Mouse (Mus musculus) mouse embryonic stem cell (cell line): ENCODE data around the gene Lhfp.

Experiments used
- in situ Hi-C, 2 experiments: fragments of 300-500 bp; cut with MboI; formaldehyde crosslinking; loops; 1 replicate in 1 of 2; 3 replicates in 1 of 2; pipeline ENCODE4 v1.14.3; 2019 to 2020; ENCODE audit warnings: low sequenced_read_pairs in 2 of 2, low pct_unique_long_range_greater_than_20kb in 1 of 2, mixed read lengths in 1 of 2; ENCODE audit not compliant: unreplicated experiment in 1 of 2

Lhfp gene

DNA sequence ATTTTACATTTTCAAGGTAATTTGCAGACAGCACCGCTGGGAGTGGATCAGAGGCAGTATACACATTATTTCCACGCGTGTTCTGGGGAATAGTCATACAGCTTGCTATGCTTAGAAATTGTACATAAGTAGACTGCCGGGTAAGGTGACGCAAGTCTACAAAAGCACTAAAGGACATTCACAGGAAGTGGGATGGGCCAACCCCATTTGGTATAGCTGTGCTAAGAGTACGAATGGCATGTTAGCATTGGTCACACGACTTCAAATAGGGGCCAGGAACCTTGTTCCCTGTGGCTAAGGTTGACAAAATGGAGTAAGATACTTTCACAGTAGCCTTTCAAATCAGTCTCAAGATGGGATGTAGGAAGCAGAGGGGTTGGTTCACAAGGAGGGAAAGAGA is 4.4 kb upstream of the Lhfp start:
- in situ Hi-C loops: loop anchor here (10.0 to 25.0 kb wide), 3 partner anchors 200 to 425 kb away; partner anchors contain the start of genes Nhlrc3 (in 1 of the 2) and Proser1 (in 1 of the 2)

DNA sequence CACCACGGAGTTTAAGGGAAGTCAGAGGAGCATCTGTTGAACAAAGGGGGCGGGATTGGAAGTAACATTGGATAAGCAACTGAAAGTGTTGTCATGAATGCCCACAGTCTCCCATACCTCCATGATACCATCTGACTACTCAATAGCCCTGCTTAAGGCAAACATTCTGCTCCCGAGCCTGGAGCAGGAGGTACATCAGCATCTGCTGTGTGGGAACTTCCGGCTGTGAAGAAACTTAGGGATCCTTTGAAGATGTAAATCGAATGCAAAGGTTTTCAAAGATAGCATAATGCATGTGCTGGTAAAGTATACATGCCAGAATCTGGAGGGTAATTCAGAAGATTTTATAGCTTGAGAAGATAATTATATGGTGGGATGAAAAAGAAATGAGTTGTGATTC is 2.4 kb upstream of the Lhfp start:
- in situ Hi-C loops: loop anchor here (10.0 to 25.0 kb wide), 3 partner anchors 198 to 423 kb away; partner anchors contain the start of genes Nhlrc3 (in 1 of the 2) and Proser1 (in 1 of the 2)

DNA sequence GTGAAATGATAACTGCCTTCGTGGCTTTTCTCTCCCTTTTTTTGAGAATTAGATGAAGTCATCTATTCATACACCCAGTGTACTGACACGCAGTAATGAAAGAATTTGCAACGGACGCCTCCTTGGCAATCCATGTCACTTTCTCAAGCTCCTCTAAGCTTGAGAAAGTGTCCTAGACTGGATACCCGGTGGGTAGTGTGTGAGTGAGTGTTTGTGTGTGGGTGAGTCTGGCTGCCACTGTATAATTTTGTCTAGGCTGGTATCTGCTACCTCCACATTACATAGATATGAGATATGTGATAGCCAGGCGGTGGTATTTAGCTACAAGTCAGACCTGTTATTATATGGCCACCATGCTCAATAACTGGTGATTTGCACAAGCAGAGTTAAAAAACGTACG is 1.6 kb upstream of the Lhfp start:
- in situ Hi-C loops: loop anchor here (10.0 to 25.0 kb wide), 3 partner anchors 198 to 423 kb away; partner anchors contain the start of genes Nhlrc3 (in 1 of the 2) and Proser1 (in 1 of the 2)

DNA sequence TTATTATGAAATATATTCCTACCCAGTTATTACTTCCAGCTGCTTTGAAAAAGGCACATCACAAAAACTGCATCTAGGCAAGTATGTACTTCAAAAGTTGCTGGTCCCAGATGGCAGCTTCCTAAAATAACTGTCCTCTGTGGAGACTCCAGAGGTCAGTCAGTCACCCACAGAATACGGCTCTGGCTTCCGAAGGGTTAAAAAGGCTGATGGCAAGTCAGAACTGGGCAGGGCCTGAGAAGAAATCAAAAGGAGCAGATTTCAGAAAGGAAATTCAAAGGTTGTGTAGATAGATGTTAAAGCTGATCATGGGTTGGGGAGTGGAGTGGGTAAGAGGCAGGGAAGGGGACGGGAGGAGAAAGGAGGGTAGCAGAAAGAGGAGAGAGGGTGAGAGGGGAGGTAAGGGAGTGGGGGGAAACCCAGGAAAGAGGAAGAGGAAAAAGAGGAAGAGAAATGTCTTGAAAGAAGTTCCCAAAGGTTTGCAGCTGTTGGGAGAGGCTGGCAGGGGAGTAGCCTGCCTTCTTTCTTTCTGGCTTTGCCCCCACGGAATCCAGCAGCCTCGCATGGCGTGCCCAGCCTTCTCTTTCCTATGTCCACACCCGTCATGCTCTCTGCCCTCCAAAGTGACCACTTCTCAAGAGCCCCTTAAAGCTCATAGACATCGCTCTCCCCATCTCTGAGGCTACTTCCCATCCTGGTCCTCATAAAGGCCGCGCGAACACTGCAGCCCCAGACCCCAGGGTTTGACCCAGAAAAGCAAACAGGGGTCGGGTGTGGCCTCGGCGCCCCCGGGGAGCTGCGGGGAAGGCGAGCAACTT is 526 bp upstream of the Lhfp start:
- in situ Hi-C loops: loop anchor here (25.0 kb wide), 2 partner anchors 196 to 421 kb away; partner anchors contain the start of genes Nhlrc3 (in 1 of the 2) and Proser1 (in 1 of the 2)

DNA sequence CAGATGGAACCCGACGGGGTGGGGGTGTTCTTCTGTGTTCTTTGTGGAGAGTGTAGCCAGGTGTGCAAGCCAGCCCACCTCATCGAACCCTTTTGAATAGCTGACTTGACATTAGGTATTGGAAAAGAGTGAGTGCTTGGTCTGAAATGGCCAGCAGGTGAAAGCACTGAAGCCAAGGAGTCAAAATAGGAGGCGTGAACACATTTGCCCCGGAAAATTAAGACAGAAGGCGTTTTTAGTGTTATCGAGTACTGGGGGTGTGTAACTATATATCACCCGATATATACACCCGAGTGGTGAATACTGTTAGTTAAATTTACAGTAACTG is 876 bp downstream of the Lhfp start:
- in situ Hi-C loops: loop anchor here (25.0 kb wide), 2 partner anchors 195 to 420 kb away; partner anchors contain the start of genes Nhlrc3 (in 1 of the 2) and Proser1 (in 1 of the 2)

DNA sequence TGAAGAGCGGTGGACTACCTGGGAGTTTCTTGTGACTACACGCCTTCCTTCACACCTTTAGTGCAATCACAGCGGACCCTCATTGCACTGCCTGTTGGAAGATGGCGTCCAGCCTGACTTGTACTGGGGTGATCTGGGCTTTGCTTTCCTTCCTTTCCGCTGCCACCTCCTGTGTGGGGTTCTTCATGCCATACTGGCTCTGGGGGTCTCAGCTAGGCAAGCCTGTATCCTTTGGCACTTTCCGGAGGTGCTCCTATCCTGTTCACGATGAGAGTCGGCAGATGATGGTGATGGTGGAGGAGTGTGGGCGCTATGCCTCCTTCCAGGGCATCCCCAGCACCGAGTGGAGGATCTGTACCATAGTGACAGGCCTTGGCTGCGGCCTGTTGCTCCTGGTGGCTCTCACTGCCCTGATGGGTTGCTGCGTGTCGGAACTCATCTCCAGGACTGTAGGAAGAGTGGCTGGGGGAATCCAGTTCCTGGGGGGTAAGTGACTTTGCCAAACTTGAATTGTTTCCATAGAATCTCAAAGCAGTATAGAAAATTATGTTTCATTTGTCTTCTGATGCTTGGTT is 2.0 kb downstream of the Lhfp start:
- in situ Hi-C loops: loop anchor here (25.0 kb wide), 2 partner anchors 194 to 419 kb away; partner anchors contain the start of genes Nhlrc3 (in 1 of the 2) and Proser1 (in 1 of the 2)

DNA sequence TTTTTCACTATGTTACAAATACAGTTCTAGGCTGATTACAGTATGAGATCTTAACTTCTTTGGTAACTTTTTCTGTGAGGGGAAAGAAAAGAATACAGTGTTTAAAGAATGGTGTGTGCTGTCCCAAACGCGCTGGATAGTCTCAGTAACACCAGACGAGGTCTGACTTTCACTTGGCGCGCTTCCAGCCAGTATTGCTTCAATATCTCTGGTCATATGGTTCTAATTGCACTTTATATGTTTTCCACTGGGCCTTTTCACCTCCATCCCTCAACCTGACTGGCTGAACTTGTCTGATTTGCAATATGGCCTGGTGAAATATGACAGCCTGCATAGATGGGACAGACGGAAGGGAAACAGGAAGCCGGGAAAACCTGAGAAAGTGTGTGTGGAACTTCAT is 2.9 kb downstream of the Lhfp start:
- in situ Hi-C loops: loop anchor here (25.0 kb wide), 2 partner anchors 193 to 418 kb away; partner anchors contain the start of genes Nhlrc3 (in 1 of the 2) and Proser1 (in 1 of the 2)

DNA sequence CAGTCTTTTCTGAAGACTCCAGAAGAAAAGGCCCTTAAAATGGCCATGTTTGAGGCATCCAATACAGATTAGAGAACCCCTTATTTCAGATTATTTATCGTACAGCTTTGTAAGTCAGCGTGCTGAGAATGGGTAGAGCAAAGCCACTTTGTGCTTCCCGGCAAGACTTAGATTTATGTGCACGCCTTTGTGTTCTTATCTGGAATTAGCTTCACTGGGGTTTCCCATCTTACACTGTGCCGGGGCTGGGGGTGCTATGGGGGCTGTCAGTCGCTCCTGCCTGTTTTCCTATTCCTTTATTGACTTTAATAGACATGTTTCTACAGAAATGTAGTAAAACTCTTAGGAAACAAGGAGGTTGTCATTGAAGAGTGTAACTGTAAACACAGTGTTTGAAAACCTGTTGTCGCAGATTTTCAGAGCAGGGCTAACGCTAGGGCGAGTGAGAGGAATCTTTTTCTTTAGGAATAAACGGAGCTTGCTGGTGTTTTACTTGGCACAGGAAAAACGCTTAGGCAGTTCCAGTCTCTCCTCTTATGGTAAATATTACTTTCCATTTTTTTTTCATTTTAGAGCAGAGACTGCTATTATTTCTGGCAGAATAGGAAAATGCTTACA is 3.5 kb downstream of the Lhfp start:
- in situ Hi-C loops: loop anchor here (25.0 kb wide), 2 partner anchors 193 to 418 kb away; partner anchors contain the start of genes Nhlrc3 (in 1 of the 2) and Proser1 (in 1 of the 2)

DNA sequence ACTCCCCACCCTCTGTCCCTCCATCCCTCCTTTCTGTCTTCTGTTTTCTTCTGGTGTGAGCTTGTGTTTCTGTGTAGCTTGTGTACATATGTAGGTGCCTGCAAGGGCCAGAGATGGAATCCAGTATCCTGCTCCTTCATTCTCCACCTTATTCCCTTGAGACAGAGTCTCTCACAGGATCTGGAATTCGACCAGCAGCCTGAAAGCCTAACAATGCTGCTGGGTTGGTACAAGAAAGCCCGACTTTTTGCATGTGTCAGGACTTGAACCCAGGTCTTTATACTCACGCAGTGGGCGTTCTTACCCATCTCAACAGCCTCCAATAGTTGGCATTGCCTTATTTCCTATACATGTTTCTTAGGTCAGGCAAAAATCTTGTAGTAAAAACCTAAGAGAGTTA is 4.4 kb downstream of the Lhfp start:
- in situ Hi-C loops: loop anchor here (25.0 kb wide), 2 partner anchors 192 to 417 kb away; partner anchors contain the start of genes Nhlrc3 (in 1 of the 2) and Proser1 (in 1 of the 2)

DNA sequence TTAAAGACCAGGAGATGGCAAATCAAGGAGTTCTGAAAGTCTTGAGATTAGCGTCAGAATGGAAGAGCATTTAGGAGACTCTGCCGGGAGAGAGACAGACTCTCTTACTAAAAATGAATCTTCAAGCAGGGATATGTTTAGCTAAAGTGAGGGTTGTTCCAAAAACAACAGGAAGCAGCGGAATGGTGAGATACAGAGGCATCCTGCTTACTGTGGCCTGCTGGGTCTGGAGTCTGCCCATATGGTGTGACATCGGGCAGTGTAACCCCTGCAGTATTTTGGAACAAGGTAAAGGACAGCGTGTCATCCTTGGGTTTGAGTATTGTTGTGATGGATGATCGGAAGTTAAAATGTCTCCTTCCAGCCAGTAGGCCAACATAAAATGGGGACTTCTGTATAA is 5.0 kb downstream of the Lhfp start:
- in situ Hi-C loops: loop anchor here (25.0 kb wide), 2 partner anchors 191 to 416 kb away; partner anchors contain the start of genes Nhlrc3 (in 1 of the 2) and Proser1 (in 1 of the 2)

DNA sequence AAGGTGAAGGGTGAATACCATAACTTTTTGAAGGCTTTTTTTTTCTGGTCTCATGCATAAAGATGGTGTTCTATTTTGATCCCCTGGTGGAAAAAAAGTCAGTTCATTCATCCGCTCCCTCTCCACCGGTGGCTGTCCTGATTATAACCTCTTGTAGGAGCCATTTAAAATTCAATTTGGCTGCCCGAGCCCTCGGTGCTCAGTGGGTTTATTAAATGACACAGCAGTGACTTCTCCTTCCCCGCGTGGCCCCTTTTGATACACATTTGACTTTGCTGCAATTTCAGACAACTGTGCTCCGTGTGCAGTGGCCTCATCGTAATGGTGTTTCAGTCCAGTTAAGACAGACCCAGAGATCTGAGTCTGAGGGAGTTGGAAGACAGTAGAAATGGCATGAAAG is 11.1 kb downstream of the Lhfp start:
- in situ Hi-C loops: no loop called here

DNA sequence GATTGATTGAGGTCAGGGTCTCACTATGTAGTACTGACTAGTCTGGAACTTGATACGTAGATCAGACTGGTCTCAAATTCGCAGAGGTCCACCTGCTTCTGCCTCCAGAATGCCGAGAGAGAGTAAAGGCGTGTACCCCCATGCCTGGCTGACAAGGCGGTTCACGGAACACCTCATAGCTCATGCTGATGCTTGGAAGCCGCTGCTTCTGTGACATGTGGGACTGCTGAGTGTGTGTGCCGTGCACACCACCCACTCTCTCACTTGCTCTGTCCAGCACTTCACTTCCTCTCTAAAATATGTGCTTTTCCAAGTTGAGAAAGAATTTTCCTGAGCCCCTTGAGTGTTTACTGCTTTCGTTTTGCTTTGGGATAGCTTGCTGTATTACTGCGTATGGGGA is 15.1 kb downstream of the Lhfp start:
- in situ Hi-C loops: no loop called here

DNA sequence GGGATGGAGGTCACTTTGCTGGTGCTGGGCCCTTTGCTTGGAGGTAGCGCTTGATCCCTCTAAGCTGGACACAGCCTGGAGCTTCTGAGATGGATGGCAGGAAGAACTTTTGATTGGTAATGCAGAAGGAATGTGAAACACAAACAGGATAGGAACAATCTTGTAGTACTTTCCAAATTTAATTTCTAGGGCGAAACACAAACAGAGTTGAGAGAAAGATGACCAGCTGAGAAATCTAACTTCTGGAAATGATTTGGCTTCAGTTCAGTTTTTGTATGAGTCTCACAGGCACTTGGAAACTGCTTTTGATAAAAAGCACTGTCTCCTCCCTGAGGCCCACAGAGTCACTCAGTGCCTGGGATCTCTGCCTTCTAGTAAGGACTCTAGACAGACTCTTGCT is 18.6 kb downstream of the Lhfp start:
- in situ Hi-C loops: no loop called here

DNA sequence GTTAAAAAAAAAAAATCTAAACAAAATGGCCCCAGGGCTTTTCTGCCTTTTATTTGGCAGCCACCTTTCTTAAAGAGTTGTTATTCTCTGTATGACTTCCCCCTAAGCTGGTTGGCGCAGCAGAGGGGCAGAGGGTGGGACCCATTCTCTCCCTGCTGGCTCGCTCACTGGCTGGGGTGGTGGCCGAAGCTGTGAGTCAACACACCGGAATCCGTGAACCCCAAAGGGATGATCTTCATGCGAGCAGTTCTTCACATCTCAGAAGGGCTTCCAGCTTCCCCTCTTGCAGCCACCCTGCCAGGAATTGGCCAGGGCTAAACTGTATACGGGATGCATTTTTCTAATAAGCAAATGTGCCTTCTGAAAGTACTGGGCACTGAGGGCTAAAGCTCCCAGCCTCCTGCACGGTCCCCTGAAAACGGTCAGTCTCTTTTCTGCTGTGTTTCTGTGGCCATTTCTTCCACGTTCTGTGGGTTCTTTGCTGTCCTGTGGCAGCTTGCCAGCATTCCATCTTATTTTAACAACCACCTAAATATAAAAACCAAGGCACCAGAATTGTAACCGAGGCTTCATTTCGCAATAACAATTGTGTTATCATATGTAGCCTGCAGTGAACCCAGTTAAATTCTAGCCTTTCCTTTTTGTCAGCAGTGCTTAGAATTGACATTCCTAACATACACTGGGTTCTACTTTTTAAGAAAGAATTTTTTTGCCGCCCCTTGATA is 22.3 kb downstream of the Lhfp start:
- in situ Hi-C loops: no loop called here

DNA sequence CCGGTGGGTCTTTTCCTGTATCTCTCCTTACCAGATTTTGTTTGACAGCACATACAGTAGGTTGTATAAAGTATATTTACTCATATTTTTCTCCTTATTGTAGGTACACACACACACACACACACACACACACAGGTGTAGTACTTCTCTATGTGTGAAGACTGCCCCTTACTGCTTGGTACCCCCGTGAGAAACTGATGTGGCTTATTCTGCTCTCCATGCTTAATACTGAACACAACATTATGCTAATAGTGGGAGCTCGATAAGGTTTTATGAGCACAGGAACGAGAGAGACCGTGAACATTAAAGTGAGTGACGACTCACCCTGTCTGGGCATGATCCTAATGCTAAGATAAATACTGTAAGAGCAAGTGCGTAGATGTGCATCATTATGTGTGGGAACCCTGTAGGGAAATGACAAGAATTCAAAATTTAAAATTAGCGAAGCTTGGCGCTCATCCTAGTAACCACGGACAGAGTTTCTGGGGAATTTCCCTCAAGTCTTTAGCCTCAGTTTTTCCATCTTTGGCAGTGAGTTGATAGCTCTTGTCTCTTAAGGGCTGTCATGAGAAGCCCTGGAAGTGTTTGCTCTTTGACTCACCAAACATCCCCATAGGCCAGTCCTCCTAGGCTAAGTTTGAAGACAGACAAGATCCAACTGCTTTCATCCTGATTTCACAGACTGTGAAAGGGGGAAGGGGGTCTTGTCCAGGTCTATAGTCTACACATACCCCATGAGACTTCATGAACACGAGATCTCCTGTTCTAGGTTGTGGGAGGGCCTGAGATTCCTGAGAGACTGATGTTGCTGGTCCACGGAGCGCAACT is 24.2 kb downstream of the Lhfp start:
- in situ Hi-C loops: no loop called here

DNA sequence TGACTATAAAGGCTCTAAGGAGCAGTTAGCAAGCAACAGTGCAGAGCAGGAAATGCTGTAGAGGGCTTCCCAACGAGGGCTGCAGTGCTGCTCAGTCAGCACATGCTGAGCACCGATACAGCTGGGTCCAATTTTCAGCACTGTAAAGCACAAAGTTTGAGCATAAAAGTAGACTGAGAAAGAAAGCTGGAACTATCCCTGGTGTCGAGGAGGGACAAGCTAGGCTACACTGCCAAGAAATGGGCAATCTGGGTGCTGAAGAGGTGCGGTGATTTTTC is 24.7 kb downstream of the Lhfp start:
- in situ Hi-C loops: no loop called here

DNA sequence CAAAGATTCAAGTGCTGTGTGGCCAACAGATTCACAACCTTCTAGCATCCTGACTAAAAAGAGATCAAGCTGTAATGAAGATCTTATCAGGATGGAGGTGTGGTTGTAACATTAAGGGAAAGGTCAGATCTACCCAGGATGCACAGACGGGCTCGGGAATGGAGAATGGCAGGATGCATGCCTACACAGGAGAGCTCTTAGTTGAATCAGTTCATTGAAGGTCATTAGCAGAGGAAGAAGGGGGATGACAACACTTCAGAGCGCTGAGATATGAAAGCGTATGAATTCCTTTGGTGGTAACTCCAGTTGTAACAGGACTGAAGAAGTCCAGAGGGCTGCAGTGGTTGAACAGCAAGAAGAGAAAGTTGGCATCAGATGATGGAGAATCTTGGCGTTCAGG is 27.1 kb downstream of the Lhfp start:
- in situ Hi-C loops: no loop called here

DNA sequence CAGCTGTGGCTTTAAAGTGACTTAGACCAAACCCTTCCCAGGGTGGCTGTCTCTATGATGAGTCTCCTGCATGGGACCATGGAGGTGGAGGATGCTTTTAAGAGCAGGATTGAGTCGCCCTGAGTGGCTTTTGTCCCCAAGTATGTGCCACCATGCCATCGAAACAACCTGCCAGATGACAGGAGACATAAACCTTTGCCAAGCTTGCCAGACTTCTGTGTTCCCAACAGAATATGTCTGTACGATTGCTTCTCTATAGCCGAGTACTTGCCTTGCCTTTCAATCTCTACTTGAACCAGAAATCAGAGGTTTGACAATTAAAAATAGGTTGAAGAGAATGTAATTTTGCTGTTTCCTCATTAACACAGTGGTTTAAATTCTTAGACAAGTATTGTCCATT is 32.9 kb downstream of the Lhfp start:
- in situ Hi-C loops: no loop called here
